Mouse (Mus musculus) thymus, postnatal 4 days (tissue): ENCODE measurements at regions not wholly inside any gene's neighbourhood (a gene's known extent, or its start where the extent isn't known, plus 50 kb on each side); places are given as distances from the start of the nearest gene placed in this dataset.

Experiments
- DNase-seq: peaks from one replicate; pipeline ENCODE4 v3.0.0; 2021

- DNase-seq, result no peak
Measured at GRCm38 (mm10) chr7:36829710-36830109, 131.8 kb downstream of the Tshz3 start.

DNA sequence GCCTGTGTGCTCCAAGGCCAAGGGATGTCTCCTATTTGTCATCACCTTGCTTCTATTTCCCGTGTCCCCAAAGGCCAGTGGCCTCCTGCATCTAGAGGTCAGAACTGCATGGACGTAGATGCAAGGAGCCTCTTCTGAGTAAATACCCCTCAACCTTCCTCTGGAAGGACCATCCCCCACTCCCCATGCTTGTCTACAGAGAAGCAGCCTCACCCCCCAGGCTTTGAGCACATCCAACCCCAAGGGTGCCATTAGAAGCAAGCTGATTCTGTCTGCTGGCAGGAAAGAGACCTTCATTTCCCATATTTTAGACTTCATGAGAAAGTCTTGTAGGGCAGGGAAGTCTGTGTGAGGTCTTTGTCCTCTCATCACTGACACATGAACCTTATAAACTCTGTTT, 132.2 kb downstream of the Tshz3 start:
- DNase-seq, result no peak

DNA sequence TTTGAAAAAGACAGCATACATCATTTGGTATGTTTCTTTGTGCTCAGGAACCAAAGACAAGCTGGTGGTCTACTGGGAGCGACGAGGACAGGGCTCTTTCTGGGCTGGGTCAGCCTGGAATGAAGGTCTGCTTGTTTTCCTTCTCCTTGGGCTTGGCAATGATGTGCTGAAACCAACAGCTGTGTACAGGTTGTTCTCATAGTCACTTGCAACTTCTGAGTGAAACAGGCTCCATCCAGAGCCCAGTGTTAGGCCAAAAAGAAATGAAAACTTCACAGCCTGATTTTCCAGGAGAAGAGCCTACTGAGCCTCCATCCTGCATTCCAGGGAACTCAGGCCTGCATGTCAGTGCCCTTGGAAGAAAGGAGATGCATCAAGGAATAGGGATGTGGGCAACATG, 150.4 kb downstream of the Tshz3 start:
- no peak for DNase-seq

DNA sequence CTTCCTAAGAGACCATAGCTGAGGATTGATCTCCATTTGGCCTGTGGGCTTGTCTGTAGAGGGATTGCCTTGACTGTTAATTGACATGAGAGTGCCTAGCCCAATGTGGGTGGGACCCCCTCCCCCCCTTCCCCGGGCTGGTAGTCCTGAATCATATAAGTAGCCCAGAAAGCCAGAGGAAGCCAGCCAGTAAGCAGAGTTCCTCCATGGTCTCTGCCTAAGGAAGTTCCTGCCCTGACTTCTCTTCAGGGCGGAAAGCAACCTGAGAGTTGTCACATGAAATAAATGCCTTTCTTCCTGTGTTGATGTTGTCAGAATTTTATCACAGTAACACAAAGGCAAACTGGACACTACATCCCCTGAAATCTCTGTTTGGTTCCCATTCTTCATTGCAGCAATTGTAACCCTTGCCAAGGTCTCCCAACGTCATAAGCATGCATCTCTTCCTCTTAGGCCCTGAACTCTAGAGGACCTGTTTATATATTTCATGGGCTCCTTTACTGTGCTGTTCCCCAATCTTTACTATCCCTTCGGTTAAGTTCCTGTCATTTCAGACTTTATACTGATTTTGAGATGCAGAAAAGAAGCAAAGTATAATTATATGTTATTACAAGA, 153.5 kb downstream of the Tshz3 start:
- DNase-seq, result no peak

GRCm38 (mm10) chr7:36854308-36854707, 156.4 kb downstream of the Tshz3 start:
- no peak for DNase-seq

- no peak for DNase-seq
Measured at GRCm38 (mm10) chr7:36859428-36859827, 161.5 kb downstream of the Tshz3 start.

- no peak for DNase-seq
Measured at GRCm38 (mm10) chr7:36862481-36862880, 164.6 kb downstream of the Tshz3 start.

GRCm38 (mm10) chr7:36863745-36864144, 165.8 kb downstream of the Tshz3 start:
- no peak for DNase-seq

- DNase-seq, result no peak
Measured at GRCm38 (mm10) chr7:36864675-36865074, 166.8 kb downstream of the Tshz3 start.

DNA sequence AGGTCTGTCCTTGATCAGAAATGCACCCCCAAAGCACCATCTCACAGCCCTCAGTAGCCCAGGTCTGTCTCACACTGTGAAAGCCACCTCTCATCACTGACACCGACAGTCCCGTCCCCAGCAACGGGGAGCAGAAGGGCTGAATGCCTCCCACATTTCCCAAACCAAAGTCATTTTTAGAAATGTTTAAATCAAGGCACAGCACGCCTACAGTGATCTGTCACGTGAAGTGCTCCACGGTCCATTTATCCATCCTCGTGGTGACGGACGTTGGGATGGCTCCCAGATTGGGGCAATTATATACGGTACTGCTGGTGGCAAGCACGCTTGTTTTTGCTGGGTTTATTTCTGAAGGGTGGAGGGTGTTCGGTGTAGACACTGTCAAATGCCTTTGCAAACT, 168.7 kb downstream of the Tshz3 start:
- no peak for DNase-seq

GRCm38 (mm10) chr7:36874004-36874403, 176.1 kb downstream of the Tshz3 start:
- no peak for DNase-seq

GRCm38 (mm10) chr7:36877686-36878085, 179.8 kb downstream of the Tshz3 start:
- no peak for DNase-seq

DNA sequence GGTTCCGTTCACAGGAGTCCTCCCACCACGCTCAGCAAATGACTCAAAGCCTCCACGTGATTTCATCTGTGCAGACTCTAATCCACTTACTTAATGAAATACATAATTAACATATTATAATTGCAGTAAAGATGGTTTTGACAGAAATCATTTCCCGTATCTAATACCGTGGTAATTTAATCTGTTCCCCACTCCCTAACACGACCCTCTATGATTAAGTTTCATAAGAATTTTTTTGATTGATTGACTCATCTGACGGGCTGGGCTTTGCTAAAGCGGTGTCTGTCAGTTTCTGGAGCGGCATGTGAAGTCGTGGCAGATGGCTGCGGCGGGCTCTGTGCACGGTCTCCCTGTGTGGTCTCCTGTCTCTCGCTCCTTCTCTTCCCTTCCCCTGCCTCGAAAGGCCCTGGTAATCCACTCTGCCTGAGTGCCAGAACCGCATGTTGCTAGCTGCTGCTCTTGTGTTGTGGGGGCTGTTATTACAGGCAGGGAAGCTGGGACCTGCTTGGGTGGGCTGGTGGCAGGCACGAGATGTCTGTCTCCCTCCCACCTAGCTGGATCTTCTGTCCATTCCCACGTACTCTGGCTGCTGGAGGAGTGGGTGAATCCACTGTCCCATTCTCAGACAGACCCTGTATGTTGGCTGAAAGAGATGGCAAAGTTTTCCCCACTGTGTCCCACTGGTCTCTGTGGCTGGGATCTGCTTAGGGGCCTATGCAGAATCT, 195.0 kb downstream of the Tshz3 start:
- no peak for DNase-seq

DNA sequence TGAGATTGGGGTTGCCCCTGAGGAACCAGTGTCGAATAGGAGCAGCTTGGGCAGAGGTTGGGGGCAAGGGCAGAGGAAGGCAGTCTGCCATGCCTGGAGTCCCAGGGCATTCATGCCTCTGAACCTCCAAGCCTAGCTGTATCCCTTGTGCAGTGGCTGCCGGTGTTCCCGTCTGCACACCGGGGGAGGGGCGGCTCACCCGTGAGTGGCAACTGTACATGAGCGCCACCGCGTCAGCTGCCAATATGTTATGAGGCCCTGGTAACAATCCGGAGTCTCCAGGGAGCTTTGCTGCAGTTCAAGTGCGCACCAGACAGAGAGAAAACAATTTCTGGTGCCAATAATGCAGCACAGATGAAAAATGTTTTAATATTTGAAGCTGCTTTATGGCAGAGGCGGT, 198.4 kb downstream of the Tshz3 start:
- DNase-seq, result no peak

DNA sequence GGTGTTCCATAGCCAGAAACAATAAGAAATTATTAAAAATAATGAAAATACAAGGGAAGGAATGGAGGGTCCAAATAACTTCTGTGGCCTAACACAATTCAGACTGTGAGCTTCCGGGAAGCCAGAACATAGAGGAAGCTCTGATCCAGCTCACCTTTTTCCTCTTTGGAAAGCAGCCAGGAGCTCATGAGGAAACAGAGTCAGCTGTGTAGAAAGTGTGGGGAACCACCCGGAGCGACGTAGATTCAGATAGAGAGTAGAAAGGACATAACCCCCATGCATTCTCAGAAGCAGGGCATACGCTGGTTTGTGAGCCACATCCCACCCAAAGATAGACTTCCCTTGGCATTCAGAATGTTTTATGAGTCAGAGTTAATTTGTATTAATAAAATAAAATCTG, 203.6 kb downstream of the Tshz3 start:
- DNase-seq, result no peak

DNA sequence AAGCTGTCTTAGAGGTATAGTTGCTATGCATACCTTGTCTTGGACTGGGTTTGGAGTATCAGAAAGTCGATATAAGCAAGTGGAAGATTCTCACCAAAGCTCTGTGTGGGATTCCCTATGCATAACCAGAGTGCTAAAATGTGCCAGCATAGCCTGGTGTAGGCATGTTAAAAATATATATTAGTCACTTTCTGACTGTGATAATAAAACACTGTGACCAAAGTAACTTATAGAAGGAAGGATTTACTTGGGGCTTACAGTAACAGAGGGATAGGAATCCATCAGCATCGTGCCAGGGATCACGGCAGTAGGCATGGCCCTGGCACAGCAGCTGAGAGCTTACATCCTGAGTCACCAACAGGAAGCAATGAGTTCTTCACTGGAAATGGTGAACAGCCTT, 215.4 kb downstream of the Tshz3 start:
- DNase-seq, result no peak

DNA sequence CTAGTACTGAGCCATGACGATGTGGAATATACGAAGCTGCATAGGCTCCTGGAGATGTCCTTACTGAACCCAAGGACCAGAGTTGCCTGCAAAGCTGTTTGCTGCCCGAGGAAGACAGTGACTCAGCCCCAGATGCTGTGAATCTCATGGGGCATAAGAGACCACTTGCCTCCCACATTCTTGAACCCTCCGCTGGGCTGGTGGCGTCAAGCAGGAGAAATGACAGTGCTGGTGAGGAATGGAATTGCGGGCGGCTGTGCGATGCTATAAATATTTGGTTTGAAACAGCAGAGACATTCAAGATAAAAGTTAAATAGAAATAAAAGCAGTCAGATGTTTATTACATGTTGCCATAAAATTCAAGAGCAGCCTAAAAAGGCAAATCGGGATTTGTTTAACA, 216.3 kb downstream of the Tshz3 start:
- no peak for DNase-seq

- DNase-seq, result no peak
Measured at GRCm38 (mm10) chr7:36915171-36915570, 217.3 kb downstream of the Tshz3 start.

- DNase-seq, result no peak
Measured at GRCm38 (mm10) chr7:36917011-36917410, 219.1 kb downstream of the Tshz3 start.

DNA sequence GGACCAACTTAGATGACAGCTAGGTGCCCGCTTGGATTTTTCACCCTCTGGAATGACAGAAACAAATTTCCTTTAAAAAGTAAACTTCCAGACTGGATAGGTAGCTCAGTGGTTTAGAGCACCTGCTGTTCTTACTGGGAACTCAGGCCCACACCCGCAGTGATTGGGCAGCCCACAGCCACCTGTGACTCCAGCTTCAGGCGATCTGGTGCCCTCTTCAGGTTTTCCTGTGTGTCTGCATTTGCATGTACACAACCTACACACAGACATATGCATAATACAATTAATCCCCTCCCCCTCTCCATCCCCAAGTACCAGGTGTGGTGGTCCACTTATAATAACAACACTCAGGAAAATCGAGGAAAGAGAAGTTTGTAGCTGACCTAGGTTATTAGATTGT, 221.5 kb downstream of the Tshz3 start:
- no peak for DNase-seq

GRCm38 (mm10) chr7:36921003-36921402, 223.1 kb downstream of the Tshz3 start:
- no peak for DNase-seq

- no peak for DNase-seq
Measured at GRCm38 (mm10) chr7:36933490-36933889, 235.6 kb downstream of the Tshz3 start.

DNA sequence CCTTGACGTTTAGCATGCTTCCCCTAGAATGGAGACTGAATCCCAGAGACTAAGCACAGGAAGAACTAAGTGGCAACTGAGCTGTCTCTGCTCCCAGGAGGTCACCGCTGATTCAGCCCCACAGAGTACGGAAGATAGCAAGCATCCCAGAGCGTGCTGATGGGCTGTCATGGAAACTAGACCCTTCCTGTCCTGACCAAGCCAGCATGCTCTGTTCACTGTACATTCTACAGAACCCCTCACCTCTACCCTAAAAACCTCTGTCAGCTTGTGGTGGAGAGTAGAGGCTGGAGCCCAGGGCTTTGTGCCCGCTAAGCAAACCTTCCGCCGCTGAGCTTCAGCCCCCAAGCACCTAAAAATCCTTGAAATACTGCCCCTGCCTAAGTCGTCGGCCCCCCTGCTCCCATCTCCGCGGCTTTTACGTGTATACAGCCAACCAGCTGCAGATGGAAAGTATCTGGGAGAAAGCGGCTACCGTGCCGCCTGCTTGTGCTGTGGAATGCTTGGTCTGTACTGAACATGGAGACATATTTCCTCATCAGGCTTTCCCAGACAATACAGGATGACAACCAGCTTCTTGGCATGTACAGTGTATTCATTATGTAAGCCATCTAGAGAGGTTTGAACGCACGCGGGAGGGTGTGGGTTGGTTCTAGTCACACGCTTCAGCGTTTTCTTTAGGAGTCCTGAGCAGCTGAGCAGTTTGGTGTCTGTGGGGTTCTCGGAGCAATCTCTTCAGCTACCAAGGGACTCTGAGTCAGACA, 237.1 kb downstream of the Tshz3 start:
- no peak for DNase-seq

DNA sequence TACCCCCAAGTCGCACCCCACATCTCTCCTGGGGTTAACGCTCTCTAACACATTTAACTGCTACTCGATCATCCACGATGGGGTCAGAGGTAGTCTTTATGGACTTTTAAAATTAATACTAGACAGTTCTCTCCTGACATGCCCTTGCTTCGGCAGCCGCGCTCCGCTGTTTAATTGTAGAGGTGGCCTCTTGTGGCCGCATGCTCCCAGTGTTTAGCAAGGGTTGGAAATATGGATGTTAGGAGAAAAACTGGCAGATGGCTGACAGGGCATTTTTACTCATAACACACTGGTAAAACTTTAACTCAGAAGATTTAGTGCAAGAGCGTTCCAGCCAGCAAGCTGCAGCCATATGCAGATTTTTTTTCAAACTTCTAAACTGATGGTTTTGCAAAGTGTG, 242.7 kb downstream of the Tshz3 start:
- no peak for DNase-seq
